9 mouse cellular contexts compared by ENCODE assay signal in the genomic region with DNA sequence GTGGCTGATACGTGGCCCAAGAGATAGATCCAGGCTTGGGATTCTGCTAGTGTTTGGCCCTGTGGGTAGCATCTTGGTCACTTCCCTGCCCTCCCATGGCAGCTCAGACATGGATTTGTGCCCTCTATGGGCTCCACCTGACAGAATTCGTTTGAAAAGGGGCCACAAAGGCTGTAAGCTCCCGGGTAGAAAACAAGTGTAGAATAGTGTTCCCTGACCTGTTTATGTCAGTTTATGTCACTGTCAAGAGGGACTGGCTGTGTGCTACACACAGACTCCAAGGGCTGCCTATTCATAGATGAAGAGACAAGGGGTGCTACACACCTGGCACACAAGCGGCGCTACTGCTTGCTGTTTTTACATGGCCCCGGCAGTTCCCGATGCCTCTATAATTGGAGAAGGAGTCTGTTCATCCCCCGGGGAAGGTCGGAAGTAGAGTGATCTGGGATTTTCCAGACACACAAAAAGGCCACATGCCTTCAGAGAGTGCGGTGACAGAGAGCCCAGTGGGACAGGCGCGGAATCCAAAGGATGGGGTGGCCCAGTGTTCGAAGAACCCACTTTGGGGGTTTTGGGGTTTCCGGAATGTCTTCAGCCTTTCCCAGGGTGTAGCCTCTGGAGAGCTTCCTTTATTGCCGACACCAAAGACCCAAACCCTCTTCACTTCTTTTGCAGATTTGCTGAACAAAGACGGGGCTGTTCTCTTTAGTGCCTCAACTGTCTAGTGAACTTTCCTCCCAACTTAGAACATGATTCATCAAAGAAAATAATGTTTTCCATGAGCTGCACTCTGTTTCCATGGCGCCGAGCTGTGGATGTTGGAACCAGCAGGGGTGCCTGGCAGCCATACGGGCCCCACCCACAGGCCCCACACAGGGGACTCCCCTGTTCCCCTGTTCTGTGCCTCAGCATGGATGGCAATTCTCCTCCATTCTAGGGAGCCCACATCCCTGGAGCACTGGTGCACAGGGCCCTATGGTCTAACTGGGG. TPM values are rescaled to one million over a fixed set of nuclear protein-coding genes. Genes with fewer than 3 reads are reported as not detected.
A peak's percentile ranks its signal among the peaks of the same experiment; 100 is the strongest.
DNase-seq lines count a peak whose midpoint lies in the region; ATAC-seq and TF ChIP-seq lines count a peak whose summit lies in the region.
"Had no signal": no experiment of that assay in that cellular context is flagged by ENCODE, and none has a peak within 500 bp of the region (broad histone marks: within the 10 kb centered on the region; RNA-seq: fewer than 3 reads in every experiment).

No protein-coding gene starts in this region.

- H3K4me1 ChIP-seq in midbrain, postnatal 0 days (ENCODE audit: insufficient read depth, low read length) = peaks cover 10% of the 10 kb centered on the region; the same call in 1 of the 2 replicates

- intact Hi-C loops in left cerebral cortex, adult 2 months (cut with DNase I) = loop anchor here (5.0 kb wide), 3 partner anchors 63 to 263 kb away; a partner anchor contains a TSS

- H3K27ac ChIP-seq in left cerebral cortex, adult 2 months = peak overlapping the region; percentile 71; the same call in 1 of the 2 replicates
- H3K27ac ChIP-seq in midbrain, postnatal 0 days (ENCODE audit: low read depth, low read length) = no peak overlapping the region

- no peak overlapping the region for H3K4me3 ChIP-seq in left cerebral cortex, adult 2 months
- H3K4me3 ChIP-seq in midbrain, postnatal 0 days (ENCODE audit: low read depth, low read length) = no peak overlapping the region

- no peak for TF ChIP-seq CTCF in left cerebral cortex, adult 2 months (IDR thresholded peaks at IDR 0.05)
- TF ChIP-seq CTCF in midbrain, postnatal 0 days (IDR thresholded peaks at IDR 0.05) = no peak

- WGBS in midbrain, postnatal 0 days = 75% methylated on average over 19 of the region's 19 CpGs

- H3K27me3 ChIP-seq in midbrain, postnatal 0 days (ENCODE audit: insufficient read depth, low read length) = no peaks in the 10 kb centered on the region

- ATAC-seq in midbrain, postnatal 0 days (ENCODE audit: low FRiP score) = no peak

- H3K36me3 ChIP-seq in midbrain, postnatal 0 days (ENCODE audit: insufficient read depth, low read length) = no peaks in the 10 kb centered on the region

- H3K4me2 ChIP-seq in midbrain, postnatal 0 days (ENCODE audit: low read depth, low read length, poor library complexity, severe bottlenecking) = no peak overlapping the region

- H3K9me3 ChIP-seq in midbrain, postnatal 0 days (ENCODE audit: low read length) = no peaks in the 10 kb centered on the region

- no peak overlapping the region for H3K9ac ChIP-seq in midbrain, postnatal 0 days (replicated peaks; ENCODE audit: low read length, poor library complexity, severe bottlenecking)

- DNase-seq in ovary, postnatal 36 days (ENCODE audit: low spot score) = peak; percentile 19
- DNase-seq in ovary, adult 18-20 months (ENCODE audit: low spot score) = no peak
- peak; percentile 72 for DNase-seq in gastrocnemius, postnatal 25 days
- DNase-seq in left cerebral cortex, adult 2 months (ENCODE audit: extremely low spot score in 1 of 2, low spot score in 2 of 2) = peak; percentile 66 to 73
- DNase-seq in right cerebral cortex, postnatal 36 days (ENCODE audit: low spot score in 2 of 2) = peak; percentile 68 to 72
- no peak for DNase-seq in kidney, postnatal 36 days
- no peak for DNase-seq in kidney, adult 9 months
- no peak for DNase-seq in midbrain, postnatal 0 days (ENCODE audit: low spot score)

RNA-seq across cellular contexts. Expression of a gene that starts 4.0 kb away (rescaled TPM):
- 100 to 1,000 TPM in 1 of 2 experiments, 10 to 100 TPM in 1; 89.8 to 102 TPM for total RNA-seq in gastrocnemius, postnatal 25 days (2021)
- total RNA-seq in left cerebral cortex, adult 2 months (2021) = 10 to 100 TPM; 37.5 to 51.9 TPM
- 32.7 and 36.6 TPM in 2 replicates for total RNA-seq in midbrain, postnatal 0 days (2014; rRNA removed)
- 21.7 and 22.4 TPM in 2 replicates for polyA plus RNA-seq in midbrain, postnatal 0 days (2015; fragmentation: Nextera tagmentation; extraction: Ambion mirVana)
- total RNA-seq: MEL had no signal

Comparison
In these comparisons a context has a peak if more than half of its experiments do, and no peak if none do; other contexts are left out.
1. DNase-seq: peak in ovary, postnatal 36 days (single experiment), gastrocnemius, postnatal 25 days (single experiment), left cerebral cortex, adult 2 months (2 of 2) and right cerebral cortex, postnatal 36 days (2 of 2); none in ovary, adult 18-20 months (single experiment), kidney, postnatal 36 days (0 of 2), kidney, adult 9 months (single experiment) and midbrain, postnatal 0 days (single experiment).